Mouse (Mus musculus) intestine, embryonic 14.5 days (tissue): ENCODE measurements around the gene Pld5. TPM values are rescaled to one million over a fixed set of nuclear protein-coding genes. Genes with fewer than 3 reads are reported as not detected.

ENCODE experiments used
- ATAC-seq: fragments of 200-750 bp; cut with Nextera tagmentation; replicated peaks from 2 replicates; pipeline ENCODE4 v1.8.0; 2017; ENCODE audit warnings: low read depth, moderate number of reproducible peaks, moderate TSS enrichment, moderate library complexity; ENCODE audit not compliant: low FRiP score, low TSS enrichment
- DNase-seq: peaks from one replicate; pipeline ENCODE4 v3.0.0-alpha.2; 2018; ENCODE audit warnings: low spot score
- H3K27ac ChIP-seq: fragments of 300-500 bp; sonication (generic); 2 replicates; pipeline ENCODE4 v1.5.1; 2014; ENCODE audit warnings: low read depth, mild to moderate bottlenecking, control low read depth
- H3K27me3 ChIP-seq: fragments of 300-500 bp; sonication (generic); replicated peaks from 2 replicates; pipeline ENCODE4 v1.6.1; 2014; ENCODE audit warnings: low read length, control low read depth; ENCODE audit not compliant: control insufficient read depth, insufficient read depth
- H3K36me3 ChIP-seq: fragments of 300-500 bp; sonication (generic); 2 replicates; pipeline ENCODE4 v1.6.1; 2014; ENCODE audit warnings: low read length, control low read depth; ENCODE audit not compliant: control insufficient read depth, insufficient read depth
- H3K4me1 ChIP-seq: fragments of 300-500 bp; sonication (generic); replicated peaks from 2 replicates; pipeline ENCODE4 v1.6.1; 2014; ENCODE audit warnings: low read length, control low read depth, mixed read lengths; ENCODE audit not compliant: control insufficient read depth, insufficient read depth
- H3K4me2 ChIP-seq: fragments of 300-500 bp; sonication (generic); 2 replicates; pipeline ENCODE4 v1.6.1; 2014; ENCODE audit warnings: low read length
- H3K4me3 ChIP-seq: fragments of 300-500 bp; sonication (generic); 2 replicates; pipeline ENCODE4 v1.5.1; 2014; ENCODE audit warnings: low read depth, low read length, control low read depth, mixed read lengths
- H3K9ac ChIP-seq: fragments of 300-500 bp; sonication (generic); 2 replicates; pipeline ENCODE4 v1.6.1; 2014; ENCODE audit warnings: mild to moderate bottlenecking, low read length
- H3K9me3 ChIP-seq: fragments of 300-500 bp; sonication (generic); 2 replicates; pipeline ENCODE4 v1.6.1; 2016; ENCODE audit warnings: low read length, control low read depth; ENCODE audit not compliant: control insufficient read depth
- WGBS: fragments of 180-500 bp; shearing (Covaris S2); extraction: QIAGEN DNeasy Blood & Tissue Kit; methylation state at CpG from one replicate; pipeline ENCODE4 v1.1.7; 2014; 5-methylcytosine and 5-hydroxymethylcytosine counted together
- polyA plus RNA-seq: library from polyadenylated mRNA; unstranded; fragments of >200 nt; fragmentation: Nextera tagmentation; extraction: Ambion mirVana; gene quantifications from 2 replicates; pipeline ENCODE4 v1.2.1, GENCODE M21; 2014

Gene Pld5
- polyA plus RNA-seq: 0.58 and 0.70 TPM in 2 replicates

- DNase-seq: peak; percentile 72
- Histone ChIP-seq H3K9me3 (no peaks in the 10 kb centered on the region), H3K36me3 (no peaks in the 10 kb centered on the region), H3K4me1 (0 out of 2 replicates have a peak, but pooled peaks cover 5% of the 10 kb centered on the region), H3K4me3 (peak within 1 kb of the TSS; percentile 51), H3K27me3 (peaks cover 40% of the 10 kb centered on the region), H3K9ac (peak within 1 kb of the TSS; percentile 35; the same call in 1 of the 2 replicates), H3K27ac (no peak within 1 kb of the TSS), H3K4me2 (peak within 1 kb of the TSS; percentile 92)
- ATAC-seq: peak; percentile 89
- under 1% methylated on average over 74 of the region's 86 CpGs for WGBS
These were observed at the start of gene Pld5 for GRCm38 (mm10) chr1:176274667-176275610. Gene Pld5 (minus strand): TSS chr1:176275312.

- H3K36me3 ChIP-seq: no peaks in the 10 kb centered on the region
- no peak overlapping the region for H3K9ac ChIP-seq
- no peaks in the 10 kb centered on the region for H3K4me1 ChIP-seq
- DNase-seq (no peak), ATAC-seq (no peak)
- H3K27ac ChIP-seq: no peak overlapping the region
- WGBS: 88% methylated on average over 2 of the region's 2 CpGs
- no peak overlapping the region for H3K4me2 ChIP-seq
- H3K9me3 ChIP-seq: no peaks in the 10 kb centered on the region
- no peaks in the 10 kb centered on the region for H3K27me3 ChIP-seq
- H3K4me3 ChIP-seq: no peak overlapping the region
These were observed 40.0 kb upstream of the Pld5 start for GRCm38 (mm10) chr1:176315063-176315462.

- Histone ChIP-seq H3K27ac (no peak overlapping the region), H3K27me3 (no peaks in the 10 kb centered on the region), H3K4me3 (no peak overlapping the region), H3K9ac (no peak overlapping the region), H3K4me2 (no peak overlapping the region), H3K9me3 (no peaks in the 10 kb centered on the region), H3K36me3 (no peaks in the 10 kb centered on the region), H3K4me1 (no peaks in the 10 kb centered on the region)
- ATAC-seq (no peak), DNase-seq (no peak)
- WGBS: 50% methylated on average over 3 of the region's 3 CpGs
These were observed 35.1 kb upstream of the Pld5 start for GRCm38 (mm10) chr1:176310174-176310573.

- no peak overlapping the region for H3K9ac ChIP-seq
- ATAC-seq: no peak
- H3K4me1 ChIP-seq: no peaks in the 10 kb centered on the region
- no peaks in the 10 kb centered on the region for H3K9me3 ChIP-seq
- H3K4me2 ChIP-seq: no peak overlapping the region
- no peak overlapping the region for H3K4me3 ChIP-seq
- no peak overlapping the region for H3K27ac ChIP-seq
- no peaks in the 10 kb centered on the region for H3K27me3 ChIP-seq
- no peak for DNase-seq
- H3K36me3 ChIP-seq: no peaks in the 10 kb centered on the region
- 49% methylated on average over 5 of the region's 5 CpGs for WGBS
These were observed 14.3 kb upstream of the Pld5 start for GRCm38 (mm10) chr1:176289396-176289795.

GRCm38 (mm10) chr1:176275611-176275980 lies 484 bp upstream of the Pld5 start:
- Histone ChIP-seq H3K4me2 (peak overlapping the region; percentile 92), H3K27me3 (peaks cover 40% of the 10 kb centered on the region), H3K4me1 (0 out of 2 replicates have a peak, but pooled peaks cover 5% of the 10 kb centered on the region), H3K9ac (peak overlapping the region; percentile 35; the same call in 1 of the 2 replicates), H3K36me3 (no peaks in the 10 kb centered on the region), H3K27ac (no peak overlapping the region), H3K4me3 (peak overlapping the region; percentile 51), H3K9me3 (no peaks in the 10 kb centered on the region)
- WGBS: 13% methylated on average over 11 of the region's 11 CpGs
- no peak for ATAC-seq
- DNase-seq: no peak

GRCm38 (mm10) chr1:176248717-176249030 lies 26.4 kb downstream of the Pld5 start:
- no peaks in the 10 kb centered on the region for H3K27me3 ChIP-seq
- no peak overlapping the region for H3K9ac ChIP-seq
- H3K36me3 ChIP-seq: no peaks in the 10 kb centered on the region
- H3K9me3 ChIP-seq: no peaks in the 10 kb centered on the region
- no peak overlapping the region for H3K4me2 ChIP-seq
- 69% methylated on average over 5 of the region's 5 CpGs for WGBS
- H3K4me1 ChIP-seq: no peaks in the 10 kb centered on the region
- ATAC-seq (no peak), DNase-seq (no peak)
- H3K27ac ChIP-seq: no peak overlapping the region
- H3K4me3 ChIP-seq: no peak overlapping the region

- Histone ChIP-seq H3K4me2 (no peak overlapping the region), H3K27ac (no peak overlapping the region), H3K27me3 (no peaks in the 10 kb centered on the region), H3K4me3 (no peak overlapping the region), H3K9ac (no peak overlapping the region), H3K4me1 (no peaks in the 10 kb centered on the region), H3K36me3 (no peaks in the 10 kb centered on the region), H3K9me3 (no peaks in the 10 kb centered on the region)
- WGBS: 82% methylated on average over 9 of the region's 9 CpGs
- ATAC-seq (no peak), DNase-seq (no peak)
These were observed 27.0 kb downstream of the Pld5 start for GRCm38 (mm10) chr1:176247885-176248716.

- 87% methylated on average over 2 of the region's 2 CpGs for WGBS
- H3K4me1 ChIP-seq: no peaks in the 10 kb centered on the region
- ATAC-seq (no peak), DNase-seq (no peak)
- no peak overlapping the region for H3K4me3 ChIP-seq
- no peaks in the 10 kb centered on the region for H3K36me3 ChIP-seq
- no peak overlapping the region for H3K4me2 ChIP-seq
- no peak overlapping the region for H3K9ac ChIP-seq
- H3K27me3 ChIP-seq: no peaks in the 10 kb centered on the region
- no peak overlapping the region for H3K27ac ChIP-seq
- H3K9me3 ChIP-seq: no peaks in the 10 kb centered on the region
These were observed 35.9 kb downstream of the Pld5 start for GRCm38 (mm10) chr1:176239199-176239598.
